Mouse (Mus musculus) right cerebral cortex, postnatal 4 days (tissue): ENCODE measurements around the gene Fkbp3.

Experiments used
- DNase-seq: peaks from one replicate; pipeline ENCODE4 v3.0.0-alpha.2; 2022

Gene Fkbp3

GRCm38 (mm10) chr12:65022842-65023241, 51.0 kb downstream of the Fkbp3 start:
- DNase-seq, result no peak
